Mouse (Mus musculus): ENCODE measurements around the gene Dapp1. TPM values are rescaled to one million over a fixed set of nuclear protein-coding genes. Genes with fewer than 3 reads are reported as not detected.
A peak's percentile ranks its signal among the peaks of the same experiment; 100 is the strongest.

The Dapp1 gene
- polyA plus RNA-seq (2014; fragmentation: Nextera tagmentation; extraction: Ambion mirVana), result 2.8 and 3.0 TPM in 2 replicates

DNA sequence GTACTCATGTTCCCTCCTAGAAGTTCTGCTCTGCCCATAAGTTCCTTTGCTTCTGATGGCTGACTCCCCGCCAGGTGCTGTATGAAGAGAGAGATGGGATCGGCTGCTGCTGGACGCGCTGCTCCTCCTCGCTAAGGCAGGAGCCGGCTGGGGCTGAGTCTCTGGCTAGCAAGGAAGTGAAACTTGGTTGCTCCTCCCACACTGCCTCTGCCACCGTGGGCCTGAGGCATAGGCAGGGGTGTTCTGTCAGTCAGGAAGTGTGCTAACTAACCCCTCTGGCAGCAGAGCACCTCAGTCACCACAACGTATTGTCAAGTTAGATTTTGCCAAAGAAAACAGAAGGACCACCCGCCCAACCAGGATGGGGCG is at the start of gene Dapp1:
Gene Dapp1, minus strand, starts transcription at position 164 of the 369 bp plus-strand sequence.
- WGBS, result 24% methylated on average over 10 of the region's 10 CpGs
- Histone ChIP-seq H3K36me3 (replicated peaks; ENCODE audit: control insufficient read depth, insufficient read depth) (no peaks in the 10 kb centered on the region), H3K4me3 (replicated peaks; ENCODE audit: low read length) (no peak within 1 kb of the TSS; the same call in 1 of the 2 replicates), H3K9ac (0 out of 2 replicates have a peak within 1 kb of the TSS, but pooled peaks have one; percentile 5), H3K27me3 (ENCODE audit: control insufficient read depth, insufficient read depth, low read length) (no peaks in the 10 kb centered on the region), H3K9me3 (ENCODE audit: control insufficient read depth, low read length) (no peaks in the 10 kb centered on the region), H3K27ac (no peak within 1 kb of the TSS), H3K4me2 (replicated peaks) (peak within 1 kb of the TSS; percentile 40), H3K4me1 (replicated peaks; ENCODE audit: control insufficient read depth, insufficient read depth, low read length) (0 out of 2 replicates have a peak, but pooled peaks cover 11% of the 10 kb centered on the region)
- no peak for DNase-seq (ENCODE audit: low spot score)
- ATAC-seq (ENCODE audit: low FRiP score), result no peak

DNA sequence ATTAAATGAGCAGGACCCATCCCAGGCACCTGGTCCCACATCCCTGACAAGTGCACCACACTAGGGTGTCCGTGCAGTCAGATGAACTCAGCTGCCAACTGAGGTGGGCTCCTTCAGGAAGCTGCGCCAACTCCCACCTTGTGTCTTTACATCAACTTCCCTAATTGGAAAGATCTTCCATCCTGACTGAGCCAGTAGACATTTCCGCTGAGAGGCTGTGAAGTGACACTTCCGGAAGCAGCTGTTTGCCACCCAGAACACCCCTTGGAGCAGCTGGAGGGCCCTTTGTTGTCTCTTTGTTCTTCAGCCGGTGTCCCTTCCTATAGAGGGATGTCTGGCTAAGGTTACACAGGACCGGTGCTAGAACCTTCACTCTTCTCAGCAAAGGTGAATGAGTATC is 49.2 kb upstream of the Dapp1 start:
- Histone ChIP-seq H3K4me3 (replicated peaks; ENCODE audit: low read length) (no peak overlapping the region), H3K9me3 (ENCODE audit: control insufficient read depth, low read length) (no peaks in the 10 kb centered on the region), H3K36me3 (replicated peaks; ENCODE audit: control insufficient read depth, insufficient read depth) (no peaks in the 10 kb centered on the region), H3K27me3 (ENCODE audit: control insufficient read depth, insufficient read depth, low read length) (no peaks in the 10 kb centered on the region), H3K4me2 (replicated peaks) (no peak overlapping the region), H3K4me1 (replicated peaks; ENCODE audit: control insufficient read depth, insufficient read depth, low read length) (no peaks in the 10 kb centered on the region), H3K27ac (no peak overlapping the region), H3K9ac (no peak overlapping the region)
- 82% methylated on average over 6 of the region's 6 CpGs for WGBS
- no peak for ATAC-seq (ENCODE audit: low FRiP score)
- no peak for DNase-seq (ENCODE audit: low spot score)

DNA sequence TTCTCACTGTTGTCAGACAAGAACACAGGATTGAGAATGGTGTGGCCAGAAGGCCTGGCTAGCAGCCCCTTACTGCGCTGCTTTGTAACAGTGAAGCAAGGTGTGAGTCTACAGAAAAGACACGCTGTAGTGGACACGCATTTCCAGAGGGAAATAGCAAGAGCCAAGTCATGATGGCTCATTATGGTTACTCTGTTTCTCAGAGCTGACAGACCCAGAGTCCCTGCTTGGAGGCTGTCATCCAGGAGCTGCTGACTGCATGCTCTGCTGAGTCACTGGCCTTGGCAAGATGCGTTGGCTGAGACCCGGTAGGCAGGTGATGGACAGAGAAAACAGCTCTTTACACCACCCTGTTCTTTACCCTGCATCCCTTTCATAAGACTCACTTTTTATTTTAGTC is 48.0 kb upstream of the Dapp1 start:
- H3K4me3 ChIP-seq (replicated peaks; ENCODE audit: low read length), result no peak overlapping the region
- H3K4me2 ChIP-seq (replicated peaks), result no peak overlapping the region
- no peak overlapping the region for H3K27ac ChIP-seq
- H3K27me3 ChIP-seq (ENCODE audit: control insufficient read depth, insufficient read depth, low read length), result no peaks in the 10 kb centered on the region
- no peaks in the 10 kb centered on the region for H3K4me1 ChIP-seq (replicated peaks; ENCODE audit: control insufficient read depth, insufficient read depth, low read length)
- WGBS, result 87% methylated on average over 5 of the region's 5 CpGs
- H3K9ac ChIP-seq, result no peak overlapping the region
- ATAC-seq (ENCODE audit: low FRiP score), result no peak
- no peaks in the 10 kb centered on the region for H3K9me3 ChIP-seq (ENCODE audit: control insufficient read depth, low read length)
- no peak for DNase-seq (ENCODE audit: low spot score)
- no peaks in the 10 kb centered on the region for H3K36me3 ChIP-seq (replicated peaks; ENCODE audit: control insufficient read depth, insufficient read depth)

DNA sequence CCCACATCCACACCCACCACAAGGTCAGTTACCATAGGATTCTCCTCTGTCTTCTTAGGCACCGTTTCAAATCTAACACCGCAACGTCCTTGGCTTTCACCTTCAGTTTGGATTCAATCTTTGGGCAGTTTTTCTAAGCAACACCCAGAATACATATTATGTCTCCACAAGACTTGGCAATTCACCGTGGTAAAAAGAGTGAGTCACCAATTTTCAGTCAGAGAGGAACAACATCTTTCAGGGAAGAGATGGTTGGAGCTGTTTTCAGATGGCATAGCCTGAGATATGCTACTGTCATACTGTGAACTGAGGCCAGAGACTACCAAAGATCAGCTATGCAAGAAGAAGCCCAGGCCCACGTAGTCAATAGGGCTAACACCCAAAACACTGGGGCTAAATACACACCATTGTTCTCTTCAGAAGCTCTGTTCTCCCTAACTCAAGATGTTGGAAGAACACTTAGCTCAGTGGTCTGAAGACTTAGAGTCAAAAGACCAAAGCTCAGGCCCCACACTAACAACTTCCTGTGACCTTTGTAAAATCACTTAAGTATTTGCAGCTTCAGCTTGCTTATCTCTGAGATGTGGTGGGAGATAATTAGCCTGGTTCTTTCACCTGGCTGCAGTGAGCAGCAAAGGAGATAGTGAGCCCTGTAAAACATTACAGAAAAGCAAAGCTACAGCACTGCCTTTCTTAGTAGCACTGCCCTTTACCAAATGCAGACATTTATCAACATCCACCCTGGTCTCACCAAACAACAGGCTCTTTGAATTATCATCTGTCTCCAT is 46.4 kb upstream of the Dapp1 start:
- H3K27me3 ChIP-seq (ENCODE audit: control insufficient read depth, insufficient read depth, low read length), result no peaks in the 10 kb centered on the region
- 77% methylated on average over 5 of the region's 5 CpGs for WGBS
- no peak overlapping the region for H3K27ac ChIP-seq
- H3K36me3 ChIP-seq (replicated peaks; ENCODE audit: control insufficient read depth, insufficient read depth), result no peaks in the 10 kb centered on the region
- H3K9ac ChIP-seq, result no peak overlapping the region
- no peak overlapping the region for H3K4me3 ChIP-seq (replicated peaks; ENCODE audit: low read length)
- no peaks in the 10 kb centered on the region for H3K9me3 ChIP-seq (ENCODE audit: control insufficient read depth, low read length)
- DNase-seq (ENCODE audit: low spot score) (no peak), ATAC-seq (ENCODE audit: low FRiP score) (no peak)
- no peak overlapping the region for H3K4me2 ChIP-seq (replicated peaks)
- H3K4me1 ChIP-seq (replicated peaks; ENCODE audit: control insufficient read depth, insufficient read depth, low read length), result no peaks in the 10 kb centered on the region

DNA sequence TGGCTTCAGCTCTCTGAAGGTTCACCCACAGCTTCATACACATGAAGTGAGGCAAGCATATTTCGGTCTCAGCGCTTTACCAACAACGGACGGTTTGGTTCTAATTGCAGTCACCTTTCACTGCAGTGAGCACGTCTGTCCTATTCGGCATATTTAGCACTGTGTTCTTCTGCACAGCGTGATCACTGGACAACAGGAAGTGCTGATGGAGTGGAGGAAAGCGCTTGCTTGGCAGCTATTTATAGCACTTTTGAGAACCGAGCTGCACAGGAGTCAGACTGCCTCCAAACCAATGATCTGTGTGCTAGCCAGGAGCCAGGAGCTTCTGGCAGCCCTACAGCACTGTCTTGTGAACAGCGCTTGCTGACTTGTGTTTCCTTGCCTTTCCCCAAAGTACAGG is 44.9 kb upstream of the Dapp1 start:
- no peak for DNase-seq (ENCODE audit: low spot score)
- Histone ChIP-seq H3K4me2 (replicated peaks) (no peak overlapping the region), H3K4me3 (replicated peaks; ENCODE audit: low read length) (no peak overlapping the region), H3K36me3 (replicated peaks; ENCODE audit: control insufficient read depth, insufficient read depth) (no peaks in the 10 kb centered on the region), H3K27ac (no peak overlapping the region), H3K4me1 (replicated peaks; ENCODE audit: control insufficient read depth, insufficient read depth, low read length) (no peaks in the 10 kb centered on the region), H3K9ac (no peak overlapping the region), H3K9me3 (ENCODE audit: control insufficient read depth, low read length) (no peaks in the 10 kb centered on the region), H3K27me3 (ENCODE audit: control insufficient read depth, insufficient read depth, low read length) (no peaks in the 10 kb centered on the region)
- 83% methylated on average over 10 of the region's 10 CpGs for WGBS
- ATAC-seq (ENCODE audit: low FRiP score), result no peak

DNA sequence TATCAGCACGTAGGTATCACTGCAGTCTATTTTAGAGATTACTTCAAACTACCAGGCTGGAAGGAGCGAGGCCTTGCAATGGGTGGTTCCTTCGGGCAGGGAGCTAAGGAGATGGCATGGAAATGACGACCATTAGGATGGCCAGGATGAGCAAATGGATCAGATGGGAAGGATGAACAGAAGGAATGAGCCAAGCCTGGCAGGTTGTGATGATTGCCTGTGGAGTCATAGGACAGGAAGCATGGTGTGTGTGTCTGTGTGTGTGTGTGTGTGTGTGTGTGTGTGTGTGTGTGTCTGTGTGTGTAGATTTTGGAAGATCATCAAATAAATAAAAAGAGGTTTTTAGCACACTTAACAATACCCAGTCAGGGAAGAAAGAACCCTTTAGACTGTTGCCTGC is 41.3 kb upstream of the Dapp1 start:
- no peak for DNase-seq (ENCODE audit: low spot score)
- H3K27me3 ChIP-seq (ENCODE audit: control insufficient read depth, insufficient read depth, low read length), result no peaks in the 10 kb centered on the region
- no peak for ATAC-seq (ENCODE audit: low FRiP score)
- no peak overlapping the region for H3K4me3 ChIP-seq (replicated peaks; ENCODE audit: low read length)
- H3K9ac ChIP-seq, result no peak overlapping the region
- H3K4me2 ChIP-seq (replicated peaks), result no peak overlapping the region
- peaks cover 11% of the 10 kb centered on the region; the same call in 1 of the 2 replicates for H3K9me3 ChIP-seq (ENCODE audit: control insufficient read depth, low read length)
- no peaks in the 10 kb centered on the region for H3K36me3 ChIP-seq (replicated peaks; ENCODE audit: control insufficient read depth, insufficient read depth)
- 89% methylated on average over 4 of the region's 4 CpGs for WGBS
- no peaks in the 10 kb centered on the region for H3K4me1 ChIP-seq (replicated peaks; ENCODE audit: control insufficient read depth, insufficient read depth, low read length)
- H3K27ac ChIP-seq, result no peak overlapping the region

DNA sequence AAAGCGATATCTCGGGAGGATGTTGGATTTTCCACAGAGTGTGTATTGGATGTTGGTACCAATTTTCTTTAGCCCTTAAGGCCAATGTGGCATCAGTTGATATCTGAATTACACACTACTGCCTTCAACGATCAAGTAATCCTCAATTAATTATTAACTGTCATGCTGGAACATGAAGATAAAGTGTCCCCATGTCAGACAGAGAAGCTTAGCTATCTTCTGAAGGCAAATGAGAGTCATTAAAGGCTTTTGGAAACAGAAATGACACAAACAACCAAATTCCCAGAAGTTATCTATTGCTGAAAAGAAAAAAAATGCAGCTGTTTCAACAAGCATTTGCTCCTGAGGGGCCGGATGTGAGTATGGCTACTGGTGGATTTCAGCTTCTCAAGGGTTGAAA is 40.7 kb upstream of the Dapp1 start:
- no peak for DNase-seq (ENCODE audit: low spot score)
- no peaks in the 10 kb centered on the region for H3K36me3 ChIP-seq (replicated peaks; ENCODE audit: control insufficient read depth, insufficient read depth)
- no peak overlapping the region for H3K4me2 ChIP-seq (replicated peaks)
- WGBS, result 80% methylated on average over 4 of the region's 4 CpGs
- H3K4me3 ChIP-seq (replicated peaks; ENCODE audit: low read length), result no peak overlapping the region
- H3K27ac ChIP-seq, result no peak overlapping the region
- peaks cover 11% of the 10 kb centered on the region; the same call in 1 of the 2 replicates for H3K9me3 ChIP-seq (ENCODE audit: control insufficient read depth, low read length)
- H3K4me1 ChIP-seq (replicated peaks; ENCODE audit: control insufficient read depth, insufficient read depth, low read length), result 0 out of 2 replicates have a peak, but pooled peaks cover 2% of the 10 kb centered on the region
- H3K27me3 ChIP-seq (ENCODE audit: control insufficient read depth, insufficient read depth, low read length), result no peaks in the 10 kb centered on the region
- ATAC-seq (ENCODE audit: low FRiP score), result no peak
- no peak overlapping the region for H3K9ac ChIP-seq

DNA sequence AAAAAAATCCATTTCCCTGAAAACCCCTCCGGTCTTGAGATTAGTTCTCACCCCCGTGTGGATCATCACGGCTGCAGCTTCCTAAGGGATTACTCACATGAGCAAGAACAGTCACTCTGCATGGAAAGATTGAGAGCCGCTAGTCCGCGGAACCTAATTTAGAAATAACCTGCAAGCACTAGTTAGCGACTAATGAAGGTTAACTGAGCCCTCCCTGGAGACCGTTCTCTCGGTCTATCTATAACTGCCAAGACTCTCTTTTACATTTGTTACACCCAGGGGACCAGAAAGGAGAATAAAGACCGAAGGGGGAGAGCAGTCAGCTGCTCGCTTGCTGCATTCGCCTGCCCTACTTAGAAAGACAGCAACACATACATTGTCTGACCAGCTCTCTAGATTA is 35.5 kb upstream of the Dapp1 start:
- no peak overlapping the region for H3K4me3 ChIP-seq (replicated peaks; ENCODE audit: low read length)
- no peaks in the 10 kb centered on the region for H3K36me3 ChIP-seq (replicated peaks; ENCODE audit: control insufficient read depth, insufficient read depth)
- ATAC-seq (ENCODE audit: low FRiP score), result peak; percentile 73; the same call in 1 of the 2 replicates
- H3K27ac ChIP-seq, result peak overlapping the region; percentile 59
- H3K9ac ChIP-seq, result no peak overlapping the region
- WGBS, result 47% methylated on average over 12 of the region's 12 CpGs
- 0 out of 2 replicates have a peak, but pooled peaks cover 4% of the 10 kb centered on the region for H3K4me1 ChIP-seq (replicated peaks; ENCODE audit: control insufficient read depth, insufficient read depth, low read length)
- H3K9me3 ChIP-seq (ENCODE audit: control insufficient read depth, low read length), result peaks cover 11% of the 10 kb centered on the region; the same call in 1 of the 2 replicates
- no peaks in the 10 kb centered on the region for H3K27me3 ChIP-seq (ENCODE audit: control insufficient read depth, insufficient read depth, low read length)
- peak overlapping the region; percentile 42; the same call in 1 of the 2 replicates for H3K4me2 ChIP-seq (replicated peaks)
- peak; percentile 65 for DNase-seq (ENCODE audit: low spot score)

DNA sequence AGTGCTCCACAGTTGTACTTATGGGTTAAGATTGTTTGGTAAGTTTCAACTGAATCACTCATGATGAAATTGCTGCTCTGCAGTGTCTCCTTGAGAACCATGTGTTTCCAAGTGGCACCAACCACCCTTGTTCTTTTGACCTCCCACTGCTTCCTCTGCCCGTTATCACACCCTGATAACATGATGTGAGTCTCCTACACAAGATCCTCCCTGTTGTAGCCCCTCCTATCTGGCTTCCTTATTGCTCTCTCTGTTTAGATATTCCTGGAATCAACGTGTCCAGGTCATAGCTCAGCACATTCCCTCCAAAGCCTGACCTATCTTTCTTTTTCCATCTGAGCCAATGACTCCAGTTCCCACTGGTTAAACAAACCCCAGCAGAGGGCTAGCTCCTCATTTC is 33.4 kb upstream of the Dapp1 start:
- DNase-seq (ENCODE audit: low spot score) (no peak), ATAC-seq (ENCODE audit: low FRiP score) (no peak)
- H3K9ac ChIP-seq, result no peak overlapping the region
- H3K4me3 ChIP-seq (replicated peaks; ENCODE audit: low read length), result no peak overlapping the region
- 0 out of 2 replicates have a peak, but pooled peaks cover 4% of the 10 kb centered on the region for H3K4me1 ChIP-seq (replicated peaks; ENCODE audit: control insufficient read depth, insufficient read depth, low read length)
- H3K27me3 ChIP-seq (ENCODE audit: control insufficient read depth, insufficient read depth, low read length), result no peaks in the 10 kb centered on the region
- peaks cover 11% of the 10 kb centered on the region; the same call in 1 of the 2 replicates for H3K9me3 ChIP-seq (ENCODE audit: control insufficient read depth, low read length)
- no peak overlapping the region for H3K27ac ChIP-seq
- 85% methylated on average over 2 of the region's 2 CpGs for WGBS
- H3K4me2 ChIP-seq (replicated peaks), result no peak overlapping the region
- no peaks in the 10 kb centered on the region for H3K36me3 ChIP-seq (replicated peaks; ENCODE audit: control insufficient read depth, insufficient read depth)
